Mouse (Mus musculus) cortical plate, adult 2 months (tissue): ENCODE data around the gene Kif1b. TPM values are rescaled to one million over a fixed set of nuclear protein-coding genes. Genes with fewer than 3 reads are reported as not detected.
"Not testable (repeated sequence)": the region's sequence is repeated elsewhere in the genome, so short reads cannot be mapped to it uniquely, and the experiment has no call there.

Experiments used
- H3K27ac ChIP-seq: fragments of 200-500 bp; 2 replicates; pipeline ENCODE4 v1.5.1; 2012; ENCODE audit warnings: low read length, control low read depth, inconsistent platforms; ENCODE audit not compliant: insufficient read depth
- H3K4me1 ChIP-seq: fragments of 200-500 bp; 2 replicates; pipeline ENCODE4 v1.6.1; 2011; ENCODE audit warnings: low read length; ENCODE audit not compliant: control insufficient read depth, insufficient read depth
- H3K4me3 ChIP-seq: fragments of 200-500 bp; 2 replicates; pipeline ENCODE4 v1.5.1; 2011; ENCODE audit warnings: mild to moderate bottlenecking, low read length, control low read depth; ENCODE audit not compliant: insufficient read depth
- CTCF ChIP-seq: fragments of 200-500 bp; IDR thresholded peaks from 2 replicates; pipeline ENCODE4 v1.5.1; 2011; ENCODE audit warnings: mild to moderate bottlenecking, control low read depth, low read length; ENCODE audit not compliant: insufficient read depth; ENCODE audit errors: extremely low read depth
- POLR2A ChIP-seq: fragments of 200-500 bp; IDR thresholded peaks from 2 replicates; pipeline ENCODE4 v1.6.1; 2011; ENCODE audit warnings: mild to moderate bottlenecking, low read length, control low read depth; ENCODE audit not compliant: insufficient read depth; ENCODE audit errors: extremely low read depth
- polyA plus RNA-seq: library from polyadenylated mRNA; depleted of rRNA; stranded (reverse); fragments of >200 nt; gene quantifications from 2 replicates; pipeline ENCODE4 v1.2.3, GENCODE M21; 2012

The Kif1b gene
- polyA plus RNA-seq, 1 experiment, result 234 TPM

GRCm38 (mm10) chr4:149215982-149216381 is 91.5 kb downstream of the Kif1b start:
- TF ChIP-seq CTCF, result no peak
- TF ChIP-seq POLR2A, result no peak
- Histone ChIP-seq H3K27ac (no peak overlapping the region), H3K4me3 (no peak overlapping the region), H3K4me1 (peaks cover 5% of the 10 kb centered on the region; the same call in 1 of the 2 replicates)

DNA sequence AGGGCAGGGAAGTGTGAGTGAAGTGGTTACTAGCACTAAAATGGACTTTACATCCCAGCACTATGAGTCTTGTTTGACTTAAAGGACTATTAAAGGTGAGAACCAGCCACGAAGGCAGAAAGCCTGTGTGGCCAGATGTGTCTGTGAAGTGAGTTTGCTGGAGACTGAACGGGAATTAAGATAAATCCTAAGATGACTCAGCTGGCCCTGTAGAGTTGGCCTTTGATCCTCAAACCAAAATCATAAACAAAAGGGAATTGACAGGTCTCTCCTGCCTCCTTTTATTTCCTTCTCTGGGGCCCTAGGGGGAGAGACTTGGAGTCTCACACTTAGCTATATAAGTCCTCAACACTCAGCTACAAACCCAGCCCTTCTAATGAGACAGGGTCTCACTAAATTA is 92.1 kb downstream of the Kif1b start:
- no peak overlapping the region for H3K27ac ChIP-seq
- no peak overlapping the region for H3K4me3 ChIP-seq
- TF ChIP-seq POLR2A (no peak), CTCF (no peak)
- H3K4me1 ChIP-seq, result peaks cover 4% of the 10 kb centered on the region; the same call in 1 of the 2 replicates

DNA sequence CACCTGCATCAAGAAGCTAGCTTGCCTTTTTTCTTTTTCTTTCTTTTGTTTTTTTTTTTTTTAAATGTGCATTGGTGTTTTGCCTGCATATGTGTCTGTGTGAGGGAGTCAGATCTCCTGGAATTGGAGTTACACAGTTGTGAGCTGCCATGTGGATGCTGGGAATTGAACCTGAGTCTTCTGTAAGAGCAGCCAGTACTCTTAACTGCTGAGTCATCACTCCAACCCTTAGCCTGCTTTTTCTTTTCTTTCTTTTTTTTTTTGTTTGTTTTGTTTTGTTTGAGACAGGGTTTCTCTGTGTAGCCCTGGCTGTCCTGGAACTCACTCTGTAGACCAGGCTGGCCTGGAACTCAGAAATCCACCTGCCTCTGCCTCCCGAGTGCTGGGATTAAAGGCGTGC is 93.0 kb downstream of the Kif1b start:
- not testable (repeated sequence) for H3K4me3 ChIP-seq, H3K4me1 ChIP-seq, H3K27ac ChIP-seq

DNA sequence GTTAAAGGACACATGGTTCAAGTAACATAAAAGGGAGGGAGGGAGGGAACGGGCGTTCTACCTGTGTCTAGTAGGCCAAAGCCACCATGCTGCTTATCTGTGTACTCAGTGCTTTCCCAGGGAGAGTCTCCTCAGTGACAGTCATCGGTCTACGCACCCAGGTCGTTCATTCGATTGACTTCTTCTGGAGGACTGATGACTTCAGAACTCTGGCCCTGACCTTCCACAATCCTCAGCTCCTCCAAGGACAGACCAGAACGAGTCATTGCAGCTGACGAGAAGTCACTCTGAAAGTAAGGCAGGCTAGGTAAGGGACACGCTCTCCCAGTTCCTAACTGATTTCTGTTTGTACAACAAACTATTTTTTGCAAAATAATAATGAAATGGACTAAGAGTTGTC is 94.0 kb downstream of the Kif1b start:
- Histone ChIP-seq H3K4me3 (no peak overlapping the region), H3K4me1 (no peaks in the 10 kb centered on the region; the same call in 1 of the 2 replicates), H3K27ac (no peak overlapping the region)
- no peak for TF ChIP-seq CTCF
- no peak for TF ChIP-seq POLR2A

DNA sequence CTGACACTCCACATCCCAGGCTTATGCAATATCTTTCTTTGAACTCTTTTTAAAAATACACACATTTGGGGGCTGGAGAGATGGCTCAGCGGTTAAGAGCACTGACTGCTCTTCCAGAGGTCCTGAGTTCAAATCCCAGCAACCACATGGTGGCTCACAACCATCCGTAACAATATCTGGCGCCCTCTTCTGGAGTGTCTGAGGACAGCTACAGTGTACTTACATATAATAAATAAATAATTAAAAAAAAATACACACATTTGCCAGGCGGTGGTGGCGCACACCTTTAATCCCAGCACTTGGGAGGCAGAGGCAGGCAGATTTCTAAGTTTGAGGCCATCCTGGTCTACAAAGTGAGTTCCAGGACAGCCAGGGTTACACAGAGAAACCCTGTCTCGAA is 96.1 kb downstream of the Kif1b start:
- H3K27ac ChIP-seq, H3K4me3 ChIP-seq, H3K4me1 ChIP-seq: not testable (repeated sequence)

- no peaks in the 10 kb centered on the region; the same call in 1 of the 2 replicates for H3K4me1 ChIP-seq
- no peak overlapping the region for H3K27ac ChIP-seq
- no peak overlapping the region for H3K4me3 ChIP-seq
- TF ChIP-seq POLR2A (no peak), CTCF (no peak)
Measured at GRCm38 (mm10) chr4:149202467-149202866, 105.0 kb downstream of the Kif1b start.

DNA sequence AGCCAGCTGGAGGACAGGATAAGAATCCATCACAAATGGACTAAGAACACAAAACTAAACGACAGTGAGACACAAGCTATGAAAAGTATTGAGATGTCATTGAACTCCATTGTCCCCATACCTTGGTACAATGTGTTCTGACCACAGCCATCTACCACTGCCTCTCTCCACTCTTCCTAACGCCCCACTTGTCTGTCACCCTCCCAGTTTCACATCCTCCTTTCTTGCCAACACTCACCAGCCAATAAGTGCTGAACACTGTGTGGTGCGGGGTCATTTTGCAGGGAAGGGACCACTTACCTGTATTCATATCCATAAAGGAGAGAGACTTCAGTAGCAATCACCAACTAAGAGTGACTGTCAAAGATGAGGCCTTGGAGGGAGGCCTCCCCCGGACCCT is 106.4 kb downstream of the Kif1b start:
- H3K4me3 ChIP-seq, result no peak overlapping the region
- H3K27ac ChIP-seq, result no peak overlapping the region
- TF ChIP-seq POLR2A (no peak), CTCF (no peak)
- H3K4me1 ChIP-seq, result no peaks in the 10 kb centered on the region; the same call in 1 of the 2 replicates

GRCm38 (mm10) chr4:149197180-149197579 is 110.3 kb downstream of the Kif1b start:
- H3K27ac ChIP-seq, result no peak overlapping the region
- H3K4me1 ChIP-seq, result no peaks in the 10 kb centered on the region
- no peak overlapping the region for H3K4me3 ChIP-seq
- no peak for TF ChIP-seq CTCF
- no peak for TF ChIP-seq POLR2A

- H3K4me3 ChIP-seq, result no peak overlapping the region
Measured at GRCm38 (mm10) chr4:149191103-149191502, 116.4 kb downstream of the Kif1b start.

DNA sequence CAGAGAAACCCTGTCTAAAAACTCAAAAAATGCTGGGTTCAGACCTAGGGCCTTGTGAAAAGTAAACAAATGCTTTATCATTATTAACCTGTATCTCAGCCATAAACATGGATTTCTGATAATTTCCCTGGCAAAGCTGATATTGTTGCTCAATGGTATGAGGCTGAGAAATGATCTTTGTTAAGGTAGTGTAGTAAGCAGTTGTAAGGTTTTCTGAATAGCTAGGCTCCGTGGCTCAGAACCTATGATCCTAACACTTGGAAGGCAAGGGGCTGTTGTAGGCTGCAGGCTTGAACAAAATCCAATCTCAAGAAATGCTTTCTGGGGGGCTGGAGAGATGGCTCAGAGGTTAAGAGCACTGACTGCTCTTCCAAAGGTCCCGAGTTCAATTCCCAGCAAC is 118.9 kb downstream of the Kif1b start:
- H3K4me1 ChIP-seq, result no peaks in the 10 kb centered on the region
- no peak overlapping the region for H3K4me3 ChIP-seq
- no peak overlapping the region for H3K27ac ChIP-seq
- TF ChIP-seq POLR2A, result no peak
- no peak for TF ChIP-seq CTCF

More at GRCm38 (mm10) chr4:149191103-149191502, 116.4 kb downstream of the Kif1b start:
- TF ChIP-seq CTCF (no peak), POLR2A (no peak)
- no peak overlapping the region for H3K27ac ChIP-seq
- H3K4me1 ChIP-seq, result no peaks in the 10 kb centered on the region

- no peaks in the 10 kb centered on the region for H3K4me1 ChIP-seq
- no peak overlapping the region for H3K27ac ChIP-seq
- TF ChIP-seq CTCF (peak; percentile 46), POLR2A (no peak)
- no peak overlapping the region for H3K4me3 ChIP-seq
Measured at GRCm38 (mm10) chr4:149182755-149183154, 124.7 kb downstream of the Kif1b start.
